Mouse (Mus musculus) adrenal gland, adult (tissue): Measurements from ENCODE around the gene Cfap52.
A peak's percentile ranks its signal among the peaks of the same experiment; 100 is the strongest.

Source experiments
- DNase-seq, 2 experiments: peaks; one replicate each; pipeline ENCODE4 v3.0.0; 2022 to 2023; ENCODE audit warnings: low spot score in 1 of 2; ENCODE audit not compliant: inconsistent age in 2 of 2

Gene Cfap52

GRCm38 (mm10) chr11:67965242-67965883, at the start of gene Cfap52:
TSS of gene Cfap52 (minus strand) at chr11:67965651.
- DNase-seq = peak; percentile 88 to 95

GRCm38 (mm10) chr11:68012207-68012606, 46.8 kb upstream of the Cfap52 start:
- DNase-seq = no peak

DNA sequence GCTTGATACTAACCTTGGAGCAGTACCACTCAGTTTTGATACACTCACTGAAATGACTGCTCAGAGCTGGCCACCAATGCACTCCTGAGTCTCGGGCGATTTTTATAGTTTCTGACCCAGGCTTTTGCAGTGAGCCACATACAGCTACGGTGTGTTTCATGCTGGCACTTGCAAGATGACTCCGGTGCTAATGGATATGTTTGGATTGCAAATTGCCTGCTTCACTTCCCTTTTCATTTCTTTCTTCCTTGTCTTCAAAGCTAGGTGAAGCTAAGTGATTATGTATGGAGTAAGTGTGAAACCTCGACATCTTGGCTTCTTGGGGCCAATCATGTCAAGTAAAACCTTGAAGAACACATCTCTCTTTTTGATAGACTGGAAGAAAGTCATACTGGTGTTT, 43.9 kb upstream of the Cfap52 start:
- DNase-seq = no peak

DNA sequence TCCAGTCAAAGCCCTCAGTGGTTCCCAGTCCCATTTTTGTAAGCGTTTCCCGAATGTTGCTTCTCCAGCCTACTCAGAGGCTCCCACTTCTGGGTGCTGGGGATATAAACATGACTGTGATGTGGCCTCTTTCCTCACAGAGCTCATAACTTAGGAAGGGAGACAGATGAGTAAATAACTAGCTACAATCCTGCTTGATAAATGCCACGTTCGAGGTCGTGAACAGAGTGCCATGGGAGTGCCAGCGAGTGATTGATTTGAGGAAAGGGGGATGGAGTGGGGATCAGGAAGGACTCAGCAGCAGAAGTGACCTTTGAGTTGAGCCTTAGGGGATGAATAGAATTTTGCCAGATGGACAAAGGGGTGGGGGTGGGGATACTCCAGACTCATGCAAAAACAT, 42.2 kb upstream of the Cfap52 start:
- peak in 1 of 2 experiments; percentile 79 for DNase-seq

DNA sequence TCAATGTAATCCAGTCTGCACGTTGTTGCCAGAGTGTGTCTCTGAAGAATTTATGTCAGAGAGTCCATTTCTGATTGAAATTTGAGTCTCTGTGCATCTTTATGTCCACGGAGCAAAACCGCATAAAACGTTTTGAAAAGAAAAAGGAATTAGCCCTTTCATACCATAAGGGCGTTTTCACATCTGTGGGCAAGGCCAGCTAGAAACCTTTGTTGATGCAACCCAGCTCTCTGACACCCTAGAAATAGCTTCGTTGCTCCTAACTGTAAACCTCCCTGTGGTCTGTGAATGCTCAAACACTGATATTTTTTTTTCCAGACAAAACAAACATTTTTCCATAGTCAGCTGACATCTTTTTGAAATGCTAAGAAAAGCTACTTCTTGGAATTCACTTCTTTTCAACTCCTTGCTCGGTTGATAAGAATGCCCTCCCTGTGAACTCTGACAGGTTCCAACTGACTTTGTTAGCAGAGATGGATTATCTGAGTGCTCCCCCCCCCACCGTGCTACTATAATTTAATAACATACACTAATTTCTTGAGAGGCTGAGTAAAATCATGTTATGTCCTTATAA, 40.9 kb upstream of the Cfap52 start:
- DNase-seq = no peak

- peak; percentile 42 to 88 for DNase-seq
These were observed 38.7 kb upstream of the Cfap52 start for GRCm38 (mm10) chr11:68004191-68004590.

- no peak for DNase-seq
These were observed 34.2 kb upstream of the Cfap52 start for GRCm38 (mm10) chr11:67999629-68000028.

- DNase-seq = no peak
These were observed 33.5 kb upstream of the Cfap52 start for GRCm38 (mm10) chr11:67998905-67999304.

DNA sequence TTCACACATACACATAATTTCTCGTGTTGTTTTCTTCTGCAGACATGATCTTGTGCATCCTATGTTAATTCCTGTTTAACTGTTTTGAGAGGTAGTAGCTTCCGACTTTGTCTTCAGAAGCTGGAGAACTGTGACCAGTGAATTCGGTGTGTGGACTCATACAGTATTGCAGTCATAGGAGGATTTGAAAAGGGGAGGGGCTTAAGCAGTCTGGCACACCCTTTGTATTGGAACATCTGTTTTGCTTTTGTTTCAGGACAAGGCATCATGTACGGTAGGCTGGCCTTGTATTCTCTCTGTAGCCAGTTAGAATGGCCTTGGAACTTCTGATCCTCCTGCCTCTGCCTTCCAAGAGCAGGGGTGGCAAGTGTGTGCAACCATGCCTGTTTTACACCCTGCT, 30.5 kb upstream of the Cfap52 start:
- no peak for DNase-seq

GRCm38 (mm10) chr11:67991240-67991639, 25.8 kb upstream of the Cfap52 start:
- DNase-seq = no peak

DNA sequence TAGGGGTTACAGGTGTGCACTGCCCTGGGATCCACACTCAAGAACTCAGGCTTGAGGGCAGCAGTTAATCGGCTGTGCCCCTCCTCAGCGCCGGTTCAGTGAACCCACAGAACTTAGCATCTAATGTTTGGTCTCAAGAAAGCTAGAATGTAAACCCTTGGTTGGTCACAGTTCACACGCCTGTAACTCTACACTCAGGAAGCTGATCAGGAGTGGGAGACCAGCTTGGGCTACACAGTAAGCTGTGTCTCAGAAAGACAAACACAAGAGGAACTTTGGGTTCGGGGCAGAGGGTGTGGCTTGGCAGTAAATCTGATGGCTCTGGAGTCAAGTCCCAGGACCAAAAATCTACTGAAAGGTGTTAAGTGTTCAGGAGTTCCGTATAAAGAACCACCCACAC, 18.1 kb upstream of the Cfap52 start:
- DNase-seq = no peak

GRCm38 (mm10) chr11:67975252-67975651, 9.8 kb upstream of the Cfap52 start:
- DNase-seq = no peak

DNA sequence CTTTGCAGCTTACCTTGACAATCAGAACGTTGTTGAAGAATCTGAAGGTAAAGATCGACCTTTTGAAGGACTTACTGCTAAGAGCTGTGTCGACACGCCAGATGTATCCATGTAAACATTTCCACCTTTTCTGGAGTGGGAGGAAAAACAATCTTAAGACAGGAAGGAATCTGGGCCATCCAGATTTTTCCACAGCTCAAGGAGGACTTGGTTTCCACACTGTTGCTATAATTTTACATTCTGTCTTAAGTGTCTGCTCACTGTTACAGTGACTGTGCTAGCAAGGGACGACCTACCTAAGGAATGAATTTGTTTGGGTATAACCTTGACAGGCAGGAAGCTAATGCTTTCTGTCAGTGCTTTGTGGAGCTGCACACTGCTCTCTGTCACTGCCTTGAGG, 7.8 kb upstream of the Cfap52 start:
- DNase-seq = no peak

DNA sequence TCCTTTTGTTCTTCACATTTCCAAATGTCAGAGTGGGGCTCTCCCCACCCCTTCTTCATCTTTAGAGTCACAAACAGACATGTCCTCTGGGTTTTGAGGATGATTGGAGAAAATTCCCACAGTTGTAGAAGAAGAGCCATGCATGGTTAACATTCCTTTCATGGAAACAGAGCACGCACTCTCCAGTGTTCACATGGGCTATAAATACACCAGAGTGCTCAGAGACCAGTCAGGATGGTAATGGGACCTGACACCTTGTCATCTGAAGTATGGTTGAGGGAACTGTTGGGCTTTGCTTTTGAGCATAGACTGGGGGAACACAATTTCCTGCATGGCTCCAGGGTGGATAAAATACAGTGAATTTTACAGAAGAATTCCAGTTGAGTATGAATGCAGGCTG, 7.2 kb upstream of the Cfap52 start:
- DNase-seq = no peak

DNA sequence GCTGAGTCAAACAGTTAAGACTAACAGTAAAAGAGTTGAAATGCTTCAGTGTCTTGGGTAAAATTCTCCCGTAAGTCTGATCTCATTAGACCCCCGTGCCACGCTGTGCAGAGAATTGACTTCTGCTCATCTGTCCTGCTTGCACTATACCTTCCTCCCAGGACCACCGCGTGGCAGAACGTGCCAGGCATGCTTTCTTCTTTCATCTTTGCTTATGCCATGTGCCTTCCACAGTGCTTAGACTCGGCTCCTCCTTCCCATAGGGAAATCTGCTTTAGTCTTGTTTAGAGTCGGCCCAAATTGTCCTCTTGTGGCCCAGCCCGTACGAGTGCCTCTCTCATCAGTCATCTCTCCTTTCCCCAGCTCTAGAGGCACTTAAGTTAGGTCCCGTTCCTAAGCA, 2.4 kb upstream of the Cfap52 start:
- no peak for DNase-seq

DNA sequence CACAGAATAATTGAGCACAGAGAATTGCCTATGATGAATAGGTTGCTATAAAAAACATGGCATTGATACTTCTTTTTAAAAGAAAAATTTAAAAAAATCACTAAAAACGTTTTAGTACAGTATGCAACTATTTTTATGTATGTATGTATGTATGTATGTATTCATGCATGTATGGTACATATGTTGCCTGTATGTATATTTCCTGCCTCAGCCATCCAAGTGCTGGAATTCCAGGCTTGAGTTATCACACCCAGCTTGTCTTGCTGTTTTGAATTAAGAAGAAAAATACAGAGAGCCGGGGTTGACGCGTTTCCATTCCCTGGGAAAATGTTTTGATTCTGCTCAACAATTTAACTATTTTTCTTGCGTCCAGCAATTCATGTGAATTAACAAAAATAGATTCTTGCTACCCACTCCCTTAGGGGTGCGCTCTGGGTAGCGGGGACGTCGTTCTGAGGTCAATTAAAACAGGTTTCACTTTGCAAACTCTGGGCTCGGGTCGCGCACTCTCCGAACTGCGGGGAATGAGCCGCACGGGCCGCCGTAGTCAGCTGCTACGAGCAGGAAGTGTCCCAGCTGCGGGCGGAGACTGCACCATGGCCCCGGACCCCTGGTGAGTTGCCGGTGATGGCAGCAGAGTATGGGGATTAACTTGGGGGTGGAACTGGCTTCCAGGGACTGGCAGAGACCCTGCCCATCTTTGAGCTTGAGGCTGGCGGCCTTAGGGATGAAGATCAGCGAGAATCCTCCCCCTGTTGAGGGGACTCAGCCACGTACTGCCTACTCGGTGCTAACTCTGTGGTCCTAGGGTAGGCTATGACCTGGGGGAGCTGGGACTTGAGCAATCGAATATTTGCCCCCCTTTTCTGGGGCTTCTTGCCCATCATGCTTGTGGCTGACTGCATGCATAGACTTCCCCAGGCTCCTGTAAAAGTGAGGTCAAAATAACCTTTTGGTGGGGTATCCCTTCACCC, 741 bp upstream of the Cfap52 start, which contains the start of gene Stx8:
Gene Stx8 (plus strand): TSS at position 289 of the 974 bp plus-strand sequence.
- DNase-seq = peak; percentile 92 to 97

DNA sequence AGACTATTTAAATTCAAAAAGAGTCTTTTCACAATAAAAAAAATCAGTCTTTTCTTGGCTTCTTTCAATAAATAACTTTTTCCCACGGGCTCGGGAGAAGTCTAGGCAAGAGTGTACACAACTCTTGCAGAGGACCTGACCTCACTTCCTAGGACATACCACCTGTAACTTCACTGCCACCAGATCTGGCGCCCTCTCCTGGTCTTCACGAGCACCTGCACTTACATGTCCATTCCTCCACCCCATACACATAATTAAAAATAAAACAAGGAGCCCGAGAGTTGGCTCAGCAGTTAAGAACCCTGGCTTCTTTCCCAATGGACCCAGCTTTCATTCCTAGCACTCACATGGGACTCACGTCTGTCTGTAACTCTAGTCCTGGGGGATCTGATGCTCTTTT, 1.3 kb downstream of the Cfap52 start:
- DNase-seq = no peak

DNA sequence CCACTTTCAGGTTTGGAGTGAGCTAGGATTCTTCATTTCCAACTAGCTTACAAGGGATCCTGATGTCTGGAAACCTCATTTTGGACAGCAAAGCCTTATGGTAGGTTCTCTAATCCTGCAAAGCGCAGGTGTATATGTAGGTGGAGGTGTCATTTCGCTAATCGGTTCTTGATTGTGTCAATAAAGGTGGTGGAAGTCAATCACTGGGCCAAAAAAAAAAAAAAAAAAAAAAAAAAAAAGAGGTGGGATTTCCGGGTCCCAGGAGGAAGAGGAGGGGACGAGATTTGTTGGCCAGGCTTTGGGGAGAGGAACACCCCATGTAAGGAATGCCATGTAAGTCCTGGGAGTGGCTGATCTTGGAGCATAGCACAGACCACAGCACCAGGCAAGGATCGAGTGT, 11.0 kb downstream of the Cfap52 start:
- DNase-seq = no peak

DNA sequence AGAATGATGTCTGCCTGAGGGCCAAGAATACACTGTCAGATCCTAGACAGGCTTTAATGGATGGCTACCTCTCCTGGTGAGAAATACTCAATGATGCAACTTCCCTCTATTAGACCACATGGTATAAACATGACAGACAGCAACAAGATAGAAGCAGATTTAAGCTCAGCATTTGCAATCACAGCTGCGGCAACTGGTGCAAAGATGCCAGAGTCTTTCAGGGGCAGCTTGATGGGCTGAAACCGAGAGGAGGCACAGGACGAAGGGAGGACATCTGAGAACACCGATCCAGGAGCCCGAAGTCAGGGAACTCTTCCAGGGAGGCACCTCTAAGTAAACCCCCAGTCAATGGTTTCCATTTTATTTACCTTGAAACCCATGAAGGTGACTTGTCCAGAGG, 11.8 kb downstream of the Cfap52 start:
- DNase-seq = peak in 1 of 2 experiments; percentile 46

DNA sequence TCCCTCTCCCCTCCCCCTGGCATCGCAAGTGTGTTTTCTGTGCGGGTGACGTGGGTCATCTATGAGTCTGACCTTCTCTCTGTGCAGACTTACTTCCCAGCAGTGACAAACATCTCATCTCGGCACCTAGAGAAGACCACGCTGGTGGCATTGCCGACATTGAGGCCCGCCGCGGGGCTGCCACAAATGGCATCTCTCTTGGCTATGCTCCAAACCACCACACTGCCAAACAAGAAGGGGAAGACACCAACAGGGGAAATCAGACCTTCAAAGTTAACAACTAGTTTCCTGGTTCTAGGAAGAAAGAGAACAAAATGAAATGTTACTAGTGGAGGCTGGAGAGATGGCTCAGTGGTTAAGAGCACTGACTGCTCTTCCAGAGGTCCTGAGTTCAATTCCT, 16.0 kb downstream of the Cfap52 start:
- DNase-seq = no peak

DNA sequence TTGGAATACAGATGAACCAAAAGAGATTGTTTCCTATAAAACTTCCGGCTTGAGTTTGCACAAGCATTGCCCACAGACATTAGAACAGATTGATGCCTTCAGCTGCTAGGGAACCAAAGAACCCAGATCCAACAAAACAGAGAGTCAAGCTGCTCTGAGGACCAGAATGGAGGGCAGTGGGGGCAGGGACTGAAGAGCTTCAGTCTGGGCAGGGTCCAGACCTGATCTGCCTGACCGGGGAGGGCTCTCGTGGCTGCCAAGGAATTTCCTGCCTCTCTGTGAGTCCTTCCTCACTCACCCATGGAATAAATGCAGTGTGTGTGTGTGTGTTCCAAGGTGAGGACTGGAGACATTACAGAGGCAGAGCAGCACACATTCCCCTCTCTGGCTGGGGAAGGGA, 17.2 kb downstream of the Cfap52 start:
- DNase-seq = no peak

- DNase-seq = no peak
These were observed 33.3 kb downstream of the Cfap52 start for GRCm38 (mm10) chr11:67932156-67932555.
